Comparison of ENCODE assay signal across 9 mouse cellular contexts in the genomic region with DNA sequence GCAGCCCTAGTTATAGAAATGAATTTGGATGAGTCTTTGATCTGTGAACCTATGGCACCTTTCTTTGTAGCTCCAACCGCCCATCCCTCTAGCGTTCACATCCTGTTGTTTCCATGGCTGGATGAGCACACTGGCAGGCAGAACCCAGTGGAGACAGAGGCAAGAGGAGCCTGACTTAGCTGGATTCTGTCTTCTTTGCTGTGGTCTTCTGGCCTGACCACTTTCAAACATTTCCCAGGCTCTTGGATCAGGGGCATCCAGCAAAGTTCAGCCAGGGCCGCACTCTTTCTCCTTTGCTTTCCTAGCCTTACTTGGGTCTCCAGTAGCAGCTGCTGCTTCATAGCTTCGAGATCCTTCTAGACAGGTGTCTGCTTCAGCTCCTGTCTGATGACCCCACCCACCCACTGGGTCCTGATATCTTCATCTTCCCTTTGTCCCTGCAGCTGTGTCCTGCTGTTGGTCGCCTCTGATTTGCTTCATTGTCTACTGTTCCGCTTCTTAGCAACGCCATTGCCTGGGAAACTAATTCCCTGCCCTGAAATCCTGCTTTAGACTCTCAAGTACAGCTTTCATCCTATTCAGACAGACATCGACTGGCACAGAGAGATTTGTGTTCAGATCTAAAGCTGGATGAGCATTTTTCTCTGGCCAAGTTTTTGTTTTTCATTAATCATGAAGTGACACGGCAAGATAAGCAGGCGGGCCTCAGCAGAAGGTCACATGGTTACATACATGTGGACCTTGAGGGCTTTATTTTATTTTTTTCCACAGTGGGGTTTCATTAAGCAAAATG.
DNase-seq lines count a peak whose midpoint lies in the region; ATAC-seq and TF ChIP-seq lines count a peak whose summit lies in the region.
"Had no signal": no experiment of that assay in that cellular context is flagged by ENCODE, and none has a peak within 500 bp of the region (broad histone marks: within the 10 kb centered on the region; RNA-seq: fewer than 3 reads in every experiment).

No protein-coding gene starts in this region.

- no peak overlapping the region for H3K4me2 ChIP-seq in lung, embryonic 14.5 days
- no peak overlapping the region for H3K4me2 ChIP-seq in forebrain, embryonic 11.5 days (ENCODE audit: low read depth, low read length, severe bottlenecking)
- H3K4me2 ChIP-seq in liver, embryonic 11.5 days, result no peak overlapping the region
- H3K4me2 ChIP-seq: limb, embryonic 13.5 days had no signal

- 0 out of 2 replicates have a peak, but pooled peaks cover 6% of the 10 kb centered on the region for H3K4me1 ChIP-seq in lung, embryonic 14.5 days (ENCODE audit: insufficient read depth)
- H3K4me1 ChIP-seq in forebrain, embryonic 11.5 days (replicated peaks; ENCODE audit: control insufficient read depth, insufficient read depth, low read length), result peaks cover 9% of the 10 kb centered on the region
- no peaks in the 10 kb centered on the region for H3K4me1 ChIP-seq in liver, embryonic 11.5 days (replicated peaks; ENCODE audit: control insufficient read depth, insufficient read depth, low read length)

- 38% methylated on average over 10 of the region's 10 CpGs for WGBS in lung, embryonic 14.5 days
- 32% methylated on average over 10 of the region's 10 CpGs for WGBS in forebrain, embryonic 11.5 days
- 66% methylated on average over 10 of the region's 10 CpGs for WGBS in liver, embryonic 11.5 days

- H3K9me3 ChIP-seq in lung, embryonic 14.5 days (ENCODE audit: low read depth, low read length), result peaks cover 5% of the 10 kb centered on the region; the same call in 1 of the 2 replicates
- H3K9me3 ChIP-seq in forebrain, embryonic 11.5 days (ENCODE audit: control insufficient read depth, low read length), result peaks cover 2% of the 10 kb centered on the region; the same call in 1 of the 2 replicates
- no peaks in the 10 kb centered on the region for H3K9me3 ChIP-seq in liver, embryonic 11.5 days (ENCODE audit: control insufficient read depth, low read length)

- TF ChIP-seq CTCF in lung, embryonic 14.5 days (IDR thresholded peaks at IDR 0.05; ENCODE audit: low read depth), result no peak

- H3K27ac ChIP-seq in lung, embryonic 14.5 days (ENCODE audit: low read depth), result no peak overlapping the region
- peak overlapping the region; percentile 74 for H3K27ac ChIP-seq in forebrain, embryonic 11.5 days (ENCODE audit: low read depth, low read length)
- no peak overlapping the region for H3K27ac ChIP-seq in liver, embryonic 11.5 days (ENCODE audit: low read depth, low read length)
- H3K27ac ChIP-seq: limb, embryonic 13.5 days had no signal

- ATAC-seq in lung, embryonic 14.5 days (ENCODE audit: insufficient read depth), result 0 out of 2 replicates have a peak, but pooled peaks have one; percentile 31
- peak; percentile 82 for ATAC-seq in forebrain, embryonic 11.5 days (replicated peaks; ENCODE audit: low FRiP score)
- ATAC-seq in liver, embryonic 11.5 days (replicated peaks; ENCODE audit: low FRiP score), result no peak

- no peak overlapping the region for H3K4me3 ChIP-seq in lung, embryonic 14.5 days (ENCODE audit: low read depth, low read length)
- H3K4me3 ChIP-seq in forebrain, embryonic 11.5 days (ENCODE audit: low read depth, low read length), result no peak overlapping the region
- H3K4me3 ChIP-seq in liver, embryonic 11.5 days (ENCODE audit: low read depth, low read length), result no peak overlapping the region
- H3K4me3 ChIP-seq: limb, embryonic 13.5 days had no signal

- H3K9ac ChIP-seq in lung, embryonic 14.5 days, result no peak overlapping the region
- no peak overlapping the region for H3K9ac ChIP-seq in forebrain, embryonic 11.5 days (ENCODE audit: low read length)
- H3K9ac ChIP-seq in liver, embryonic 11.5 days (ENCODE audit: low read depth, low read length), result no peak overlapping the region
- H3K9ac ChIP-seq: limb, embryonic 13.5 days had no signal

- no peaks in the 10 kb centered on the region for H3K27me3 ChIP-seq in lung, embryonic 14.5 days (ENCODE audit: insufficient read depth, low read length)
- H3K27me3 ChIP-seq in forebrain, embryonic 11.5 days (ENCODE audit: control insufficient read depth, insufficient read depth, low read length), result no peaks in the 10 kb centered on the region
- no peaks in the 10 kb centered on the region for H3K27me3 ChIP-seq in liver, embryonic 11.5 days (replicated peaks; ENCODE audit: control insufficient read depth, insufficient read depth, low read length)
- H3K27me3 ChIP-seq: limb, embryonic 13.5 days had no signal

- no peaks in the 10 kb centered on the region for H3K36me3 ChIP-seq in lung, embryonic 14.5 days (ENCODE audit: insufficient read depth)
- H3K36me3 ChIP-seq in forebrain, embryonic 11.5 days (ENCODE audit: control insufficient read depth, insufficient read depth, low read length), result no peaks in the 10 kb centered on the region
- no peaks in the 10 kb centered on the region for H3K36me3 ChIP-seq in liver, embryonic 11.5 days (ENCODE audit: control insufficient read depth, insufficient read depth, low read length)
- H3K36me3 ChIP-seq: limb, embryonic 13.5 days had no signal

- DNase-seq in lung, embryonic 14.5 days, result peak; percentile 56
- no peak for DNase-seq in lung, adult 18-20 months
- DNase-seq in forebrain, embryonic 11.5 days (ENCODE audit: low spot score), result peak; percentile 58
- DNase-seq in mesoderm, embryonic 11.5 days (ENCODE audit: low read depth, low spot score), result peak; percentile 62
- DNase-seq in liver, embryonic 11.5 days (ENCODE audit: low spot score), result no peak
- no peak for DNase-seq in ovary, postnatal 14 days (ENCODE audit: low spot score)
- DNase-seq in T-cell, adult 2 months (ENCODE audit: low spot score), result no peak
- DNase-seq: cerebellum, adult 11 months had no signal

Comparison
In these comparisons a context has a peak if more than half of its experiments do, and no peak if none do; other contexts are left out.
1. DNase-seq: peak in lung, embryonic 14.5 days (single experiment), forebrain, embryonic 11.5 days (single experiment) and mesoderm, embryonic 11.5 days (single experiment); none in lung, adult 18-20 months (0 of 2), liver, embryonic 11.5 days (single experiment), ovary, postnatal 14 days (single experiment) and T-cell, adult 2 months (single experiment).